Mouse (Mus musculus): ENCODE measurements around the gene Nhsl1. TPM values are rescaled to one million over a fixed set of nuclear protein-coding genes. Genes with fewer than 3 reads are reported as not detected.

Nhsl1 gene
- polyA plus RNA-seq, 1 experiment from 2014 or later = 17.1 TPM

DNA sequence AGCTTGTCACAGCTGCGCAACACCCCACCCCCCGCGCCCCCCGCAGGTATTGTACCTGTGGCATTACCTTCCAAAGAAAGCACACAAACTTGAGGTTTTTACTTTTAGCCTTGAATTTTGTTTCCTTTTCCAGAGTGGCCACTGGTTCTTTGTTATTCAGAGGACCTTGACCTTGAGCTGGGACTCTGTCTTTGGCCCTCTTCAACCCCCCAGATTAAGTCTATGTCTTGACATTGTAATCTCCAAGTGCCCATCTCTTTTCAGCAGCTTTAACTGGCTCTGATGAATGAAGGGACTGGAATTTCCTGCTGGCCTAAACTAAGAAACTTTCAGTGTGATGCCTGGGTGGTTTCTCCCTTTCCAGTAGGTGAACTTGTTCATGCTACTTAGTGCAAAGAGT lies 906 bp downstream of the Nhsl1 start:
- H3K4me2 ChIP-seq (ENCODE audit: low read length) = peak overlapping the region; percentile 99
- H3K4me3 ChIP-seq (ENCODE audit: low read depth, low read length) = peak overlapping the region; percentile 69
- no peak for ATAC-seq
- DNase-seq (ENCODE audit: low spot score) = no peak
- no peak overlapping the region for H3K9ac ChIP-seq (ENCODE audit: low read length)
- no peak overlapping the region for H3K27ac ChIP-seq (ENCODE audit: low read depth, low read length)
- WGBS = 15% methylated on average over 4 of the region's 4 CpGs
- peaks cover 5% of the 10 kb centered on the region; the same call in 1 of the 2 replicates for H3K27me3 ChIP-seq (replicated peaks; ENCODE audit: control insufficient read depth, insufficient read depth, low read length)
- H3K4me1 ChIP-seq (ENCODE audit: control insufficient read depth, insufficient read depth, low read length) = no peaks in the 10 kb centered on the region
- H3K9me3 ChIP-seq (replicated peaks; ENCODE audit: control insufficient read depth, low read length) = no peaks in the 10 kb centered on the region
- H3K36me3 ChIP-seq (ENCODE audit: control insufficient read depth, insufficient read depth, low read length) = no peaks in the 10 kb centered on the region

DNA sequence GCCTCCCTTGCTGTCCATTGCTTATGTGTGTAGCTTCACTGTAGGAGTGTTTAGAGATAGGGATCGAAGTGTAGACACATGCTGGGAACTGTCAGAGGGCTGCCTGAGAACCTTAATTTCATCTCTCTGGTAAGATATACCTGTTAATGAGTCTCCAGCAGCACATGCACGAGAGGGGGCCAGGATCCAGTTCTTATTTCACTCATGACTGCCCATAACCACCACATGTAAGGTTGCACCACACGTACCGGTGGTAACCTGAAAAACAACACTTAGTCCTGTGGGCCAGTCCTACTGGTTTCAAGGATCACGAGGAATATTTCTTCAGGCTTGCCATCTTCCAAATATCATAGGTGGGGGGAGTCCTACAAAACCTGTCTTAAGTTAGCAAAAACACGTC lies 3.1 kb downstream of the Nhsl1 start:
- Histone ChIP-seq H3K9ac (ENCODE audit: low read length) (no peak overlapping the region), H3K4me2 (ENCODE audit: low read length) (no peak overlapping the region), H3K27ac (ENCODE audit: low read depth, low read length) (no peak overlapping the region), H3K4me3 (ENCODE audit: low read depth, low read length) (no peak overlapping the region), H3K4me1 (ENCODE audit: control insufficient read depth, insufficient read depth, low read length) (no peaks in the 10 kb centered on the region), H3K36me3 (ENCODE audit: control insufficient read depth, insufficient read depth, low read length) (no peaks in the 10 kb centered on the region), H3K9me3 (replicated peaks; ENCODE audit: control insufficient read depth, low read length) (no peaks in the 10 kb centered on the region), H3K27me3 (replicated peaks; ENCODE audit: control insufficient read depth, insufficient read depth, low read length) (peaks cover 5% of the 10 kb centered on the region; the same call in 1 of the 2 replicates)
- 89% methylated on average over 6 of the region's 6 CpGs for WGBS
- DNase-seq (ENCODE audit: low spot score) = no peak
- ATAC-seq = no peak

DNA sequence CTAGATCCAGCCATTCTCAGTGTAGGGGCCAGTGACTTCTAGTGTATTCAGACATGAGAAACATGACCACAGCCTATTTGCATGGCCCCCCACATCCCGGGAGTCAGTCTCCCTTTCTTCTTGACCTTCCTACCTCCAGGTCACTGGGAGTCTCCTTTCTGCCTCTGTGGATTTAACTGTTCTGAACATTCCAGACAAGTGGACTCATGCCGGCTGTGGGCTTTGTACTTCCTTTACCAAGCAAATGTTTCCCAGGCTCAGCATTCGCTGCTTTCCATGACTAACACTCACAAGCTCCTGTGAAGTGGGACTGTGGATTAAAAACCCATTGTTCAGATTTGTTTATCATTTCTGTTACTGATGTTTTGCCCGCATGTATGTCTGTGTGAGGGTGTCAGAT lies 4.9 kb downstream of the Nhsl1 start:
- Histone ChIP-seq H3K4me1 (ENCODE audit: control insufficient read depth, insufficient read depth, low read length) (no peaks in the 10 kb centered on the region), H3K27ac (ENCODE audit: low read depth, low read length) (no peak overlapping the region), H3K4me2 (ENCODE audit: low read length) (no peak overlapping the region), H3K9ac (ENCODE audit: low read length) (no peak overlapping the region), H3K27me3 (replicated peaks; ENCODE audit: control insufficient read depth, insufficient read depth, low read length) (no peaks in the 10 kb centered on the region), H3K9me3 (replicated peaks; ENCODE audit: control insufficient read depth, low read length) (no peaks in the 10 kb centered on the region), H3K36me3 (ENCODE audit: control insufficient read depth, insufficient read depth, low read length) (no peaks in the 10 kb centered on the region), H3K4me3 (ENCODE audit: low read depth, low read length) (no peak overlapping the region)
- ATAC-seq = no peak
- DNase-seq (ENCODE audit: low spot score) = no peak
- WGBS = 40% methylated on average over 4 of the region's 4 CpGs

DNA sequence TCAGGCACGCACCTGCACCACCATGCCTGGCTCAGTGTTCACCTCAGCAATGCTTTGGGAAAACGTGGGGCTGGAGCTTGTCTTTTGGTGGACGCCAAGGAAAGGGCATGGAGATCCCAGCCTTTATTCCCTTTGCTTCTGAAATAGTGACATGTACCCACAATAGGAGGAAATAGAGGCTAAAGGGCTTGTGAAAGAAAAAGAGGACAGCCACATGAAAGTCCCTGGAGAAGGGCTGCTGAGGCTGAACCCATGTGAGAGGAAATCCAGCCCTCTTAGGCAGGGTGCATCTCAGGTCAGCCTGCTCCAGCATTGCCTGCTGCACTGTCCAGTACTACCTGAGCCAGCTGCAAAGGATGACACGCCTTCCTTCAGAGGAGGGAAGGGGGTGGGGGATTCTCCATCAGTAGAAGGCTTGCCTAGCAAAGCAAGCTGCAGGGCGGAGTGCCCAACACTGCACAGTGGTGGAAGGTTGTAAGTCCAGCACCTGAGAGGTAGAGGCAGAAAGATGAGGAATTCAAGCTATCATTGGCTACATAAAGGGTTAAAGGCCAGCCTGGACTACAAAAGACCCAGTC lies 9.6 kb downstream of the Nhsl1 start:
- Histone ChIP-seq H3K4me1 (ENCODE audit: control insufficient read depth, insufficient read depth, low read length) (peaks cover 8% of the 10 kb centered on the region; the same call in 1 of the 2 replicates), H3K36me3 (ENCODE audit: control insufficient read depth, insufficient read depth, low read length) (no peaks in the 10 kb centered on the region), H3K27ac (ENCODE audit: low read depth, low read length) (no peak overlapping the region), H3K4me3 (ENCODE audit: low read depth, low read length) (no peak overlapping the region), H3K9ac (ENCODE audit: low read length) (no peak overlapping the region), H3K9me3 (replicated peaks; ENCODE audit: control insufficient read depth, low read length) (no peaks in the 10 kb centered on the region), H3K27me3 (replicated peaks; ENCODE audit: control insufficient read depth, insufficient read depth, low read length) (no peaks in the 10 kb centered on the region; the same call in 1 of the 2 replicates), H3K4me2 (ENCODE audit: low read length) (no peak overlapping the region)
- ATAC-seq (no peak), DNase-seq (ENCODE audit: low spot score) (no peak)
- WGBS = 51% methylated on average over 5 of the region's 5 CpGs

DNA sequence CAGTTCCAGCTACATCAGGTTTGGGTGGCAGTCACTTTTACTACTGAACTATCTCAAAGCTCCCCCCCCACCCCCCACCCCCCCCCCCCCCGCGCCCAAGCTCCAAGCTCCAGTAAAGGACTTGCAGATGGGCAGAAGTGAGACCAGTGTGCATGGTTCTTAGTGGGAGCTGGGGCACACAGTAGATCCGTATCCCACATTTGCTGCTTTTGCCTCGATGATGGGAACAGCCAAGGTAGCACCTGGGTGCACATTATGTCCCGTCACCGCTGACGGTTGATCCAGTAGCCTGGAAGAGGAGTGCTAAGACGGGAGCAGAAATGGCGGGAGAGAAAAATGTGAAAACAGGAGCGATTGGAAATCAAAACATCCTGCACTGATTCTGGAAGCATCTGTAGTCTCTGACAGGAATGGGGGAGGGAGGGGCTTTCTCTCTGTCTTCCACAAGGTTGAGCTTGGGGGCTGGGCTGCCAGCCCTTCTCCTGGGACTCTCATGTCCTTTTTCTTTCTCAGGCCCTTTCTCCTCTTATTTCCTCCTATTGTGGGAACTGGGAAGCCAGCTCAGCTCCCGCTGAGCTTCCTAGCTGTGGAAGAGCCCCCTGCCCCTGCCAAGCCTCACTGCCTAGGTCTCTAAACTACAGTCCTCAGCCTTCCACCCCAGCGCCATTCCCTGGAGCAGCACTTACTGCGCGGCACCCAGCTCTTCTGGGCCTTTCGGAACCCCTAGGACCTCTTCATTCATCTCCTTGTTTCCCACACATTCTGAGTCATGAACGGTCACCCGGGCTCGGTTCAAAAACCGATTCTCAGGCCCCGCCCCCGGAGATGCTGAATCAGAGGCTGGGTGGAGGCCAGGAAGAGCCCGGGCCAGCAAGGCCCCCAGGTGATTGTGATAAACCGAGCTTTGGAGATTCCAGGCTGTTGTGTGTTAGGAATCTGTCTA lies 10.6 kb downstream of the Nhsl1 start:
- ATAC-seq = peak; percentile 64
- H3K27me3 ChIP-seq (replicated peaks; ENCODE audit: control insufficient read depth, insufficient read depth, low read length) = no peaks in the 10 kb centered on the region; the same call in 1 of the 2 replicates
- peaks cover 8% of the 10 kb centered on the region; the same call in 1 of the 2 replicates for H3K4me1 ChIP-seq (ENCODE audit: control insufficient read depth, insufficient read depth, low read length)
- peak; percentile 57 for DNase-seq (ENCODE audit: low spot score)
- no peaks in the 10 kb centered on the region for H3K9me3 ChIP-seq (replicated peaks; ENCODE audit: control insufficient read depth, low read length)
- H3K27ac ChIP-seq (ENCODE audit: low read depth, low read length) = 0 out of 2 replicates have a peak overlapping the region, but pooled peaks have one; percentile 27
- H3K4me2 ChIP-seq (ENCODE audit: low read length) = peak overlapping the region; percentile 60
- no peaks in the 10 kb centered on the region for H3K36me3 ChIP-seq (ENCODE audit: control insufficient read depth, insufficient read depth, low read length)
- H3K9ac ChIP-seq (ENCODE audit: low read length) = peak overlapping the region; percentile 63
- WGBS = 2% methylated on average over 22 of the region's 23 CpGs
- peak overlapping the region; percentile 26 for H3K4me3 ChIP-seq (ENCODE audit: low read depth, low read length)

DNA sequence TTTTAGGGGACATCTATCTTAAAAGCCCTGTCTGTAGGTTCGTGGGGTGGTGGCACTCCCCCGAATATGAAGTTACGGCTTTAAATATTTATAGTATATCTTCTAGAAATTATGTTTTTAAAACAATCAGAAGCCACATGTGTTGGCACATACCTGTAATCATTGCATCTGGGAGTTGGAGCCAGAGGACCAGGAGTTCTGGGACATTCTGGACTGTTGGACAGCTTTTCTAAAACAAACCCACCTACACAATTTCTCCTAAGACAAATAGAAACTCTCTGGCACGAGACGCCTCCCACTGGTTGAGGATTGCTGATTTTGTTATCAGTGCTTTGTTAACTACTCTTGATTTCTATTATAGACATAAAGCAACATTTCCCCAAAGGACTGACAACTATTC lies 11.7 kb downstream of the Nhsl1 start:
- Histone ChIP-seq H3K4me2 (ENCODE audit: low read length) (no peak overlapping the region), H3K36me3 (ENCODE audit: control insufficient read depth, insufficient read depth, low read length) (no peaks in the 10 kb centered on the region), H3K27ac (ENCODE audit: low read depth, low read length) (no peak overlapping the region), H3K9me3 (replicated peaks; ENCODE audit: control insufficient read depth, low read length) (no peaks in the 10 kb centered on the region), H3K4me1 (ENCODE audit: control insufficient read depth, insufficient read depth, low read length) (peaks cover 8% of the 10 kb centered on the region; the same call in 1 of the 2 replicates), H3K27me3 (replicated peaks; ENCODE audit: control insufficient read depth, insufficient read depth, low read length) (no peaks in the 10 kb centered on the region; the same call in 1 of the 2 replicates), H3K4me3 (ENCODE audit: low read depth, low read length) (no peak overlapping the region), H3K9ac (ENCODE audit: low read length) (no peak overlapping the region)
- ATAC-seq = no peak
- 85% methylated on average over 5 of the region's 5 CpGs for WGBS
- no peak for DNase-seq (ENCODE audit: low spot score)

DNA sequence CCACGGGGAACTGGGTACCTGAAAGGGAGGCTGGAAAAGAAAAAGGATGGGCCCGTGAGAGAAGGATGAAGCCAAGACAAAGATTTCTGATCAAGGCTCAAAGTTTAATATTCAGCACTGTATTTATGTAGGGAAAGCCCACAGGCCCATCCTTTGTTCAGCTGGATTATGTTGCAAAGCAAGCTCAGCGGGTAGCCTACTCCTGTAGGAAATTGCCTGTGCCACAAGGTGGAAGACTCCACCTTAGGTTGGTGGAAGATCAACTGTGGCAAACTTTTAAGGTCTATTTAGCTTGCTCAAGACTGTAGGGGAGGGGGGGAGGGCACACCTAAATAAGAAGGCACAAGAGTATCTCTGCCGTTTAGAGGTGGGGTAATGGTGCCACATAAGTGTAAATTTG lies 14.8 kb downstream of the Nhsl1 start:
- H3K27me3 ChIP-seq (replicated peaks; ENCODE audit: control insufficient read depth, insufficient read depth, low read length) = no peaks in the 10 kb centered on the region; the same call in 1 of the 2 replicates
- H3K4me3 ChIP-seq (ENCODE audit: low read depth, low read length) = no peak overlapping the region
- H3K4me2 ChIP-seq (ENCODE audit: low read length) = no peak overlapping the region
- H3K27ac ChIP-seq (ENCODE audit: low read depth, low read length) = no peak overlapping the region
- H3K36me3 ChIP-seq (ENCODE audit: control insufficient read depth, insufficient read depth, low read length) = no peaks in the 10 kb centered on the region
- no peaks in the 10 kb centered on the region for H3K9me3 ChIP-seq (replicated peaks; ENCODE audit: control insufficient read depth, low read length)
- no peak overlapping the region for H3K9ac ChIP-seq (ENCODE audit: low read length)
- no peak for DNase-seq (ENCODE audit: low spot score)
- 21% methylated on average over 4 of the region's 4 CpGs for WGBS
- H3K4me1 ChIP-seq (ENCODE audit: control insufficient read depth, insufficient read depth, low read length) = peaks cover 8% of the 10 kb centered on the region; the same call in 1 of the 2 replicates
- ATAC-seq = no peak

DNA sequence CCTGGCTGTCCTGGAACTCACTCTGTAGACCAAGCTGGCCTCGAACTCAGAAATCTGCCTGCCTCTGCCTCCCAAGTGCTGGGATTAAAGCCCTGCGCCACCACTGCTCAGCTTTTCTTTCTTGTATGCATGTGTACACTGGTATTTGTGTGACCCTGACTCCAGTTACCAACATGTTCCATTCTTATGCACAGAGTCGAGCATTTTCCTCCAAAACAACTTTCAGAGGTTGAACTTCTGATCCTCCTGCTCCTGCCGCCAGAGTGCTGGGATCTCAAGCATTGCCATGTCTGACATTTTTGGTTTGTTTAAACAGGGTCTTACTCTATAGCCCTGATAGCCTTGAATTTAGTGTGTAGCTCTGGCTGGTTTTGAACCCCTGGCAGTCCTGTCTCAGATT lies 15.4 kb downstream of the Nhsl1 start:
- Histone ChIP-seq H3K36me3 (ENCODE audit: control insufficient read depth, insufficient read depth, low read length) (no peaks in the 10 kb centered on the region), H3K27me3 (replicated peaks; ENCODE audit: control insufficient read depth, insufficient read depth, low read length) (no peaks in the 10 kb centered on the region; the same call in 1 of the 2 replicates), H3K9me3 (replicated peaks; ENCODE audit: control insufficient read depth, low read length) (no peaks in the 10 kb centered on the region), H3K4me3 (ENCODE audit: low read depth, low read length) (no peak overlapping the region), H3K4me1 (ENCODE audit: control insufficient read depth, insufficient read depth, low read length) (peaks cover 7% of the 10 kb centered on the region; the same call in 1 of the 2 replicates), H3K27ac (ENCODE audit: low read depth, low read length) (no peak overlapping the region), H3K9ac (ENCODE audit: low read length) (no peak overlapping the region), H3K4me2 (ENCODE audit: low read length) (no peak overlapping the region)
- DNase-seq (ENCODE audit: low spot score) (no peak), ATAC-seq (no peak)
- WGBS = 94% methylated on average over 4 of the region's 4 CpGs

Measured in forebrain, embryonic 14.5 days (tissue).